In genomic region chr11:76566081-76566480, GRCm38 (mm10) we compare ENCODE assay signal across 11 mouse cellular contexts.
"Had no signal": no experiment of that assay in that cellular context is flagged by ENCODE, and none has a peak within 500 bp of the region (broad histone marks: within the 10 kb centered on the region; RNA-seq: fewer than 3 reads in every experiment).

No protein-coding gene starts in this region.

- H3K27ac ChIP-seq: kidney, embryonic 15.5 days; liver, embryonic 14.5 days; midbrain, embryonic 12.5 days; stomach, embryonic 15.5 days had no signal

- H3K9me3 ChIP-seq: kidney, embryonic 15.5 days; midbrain, embryonic 12.5 days; stomach, embryonic 15.5 days had no signal

- H3K36me3 ChIP-seq: midbrain, embryonic 12.5 days; stomach, embryonic 15.5 days had no signal

- DNase-seq: kidney, adult 2 months; kidney, postnatal 14 days; layer of hippocampus, postnatal 36 days; left cerebral cortex, postnatal 4 days; lung, adult 18-20 months; right cerebral cortex, postnatal 14 days; thymus, postnatal 25 days had no signal

- H3K4me3 ChIP-seq: kidney, embryonic 15.5 days; midbrain, embryonic 12.5 days; stomach, embryonic 15.5 days had no signal

- H3K4me2 ChIP-seq: kidney, embryonic 15.5 days; midbrain, embryonic 12.5 days; stomach, embryonic 15.5 days had no signal

- H3K27me3 ChIP-seq: midbrain, embryonic 12.5 days had no signal

- H3K9ac ChIP-seq: kidney, embryonic 15.5 days; liver, embryonic 14.5 days; midbrain, embryonic 12.5 days; stomach, embryonic 15.5 days had no signal
